Mouse (Mus musculus): ENCODE measurements at regions not wholly inside any gene's neighbourhood (a gene's known extent, or its start where the extent isn't known, plus 50 kb on each side); places are given as distances from the start of the nearest gene placed in this dataset.
"Not testable (repeated sequence)": the region's sequence is repeated elsewhere in the genome, so short reads cannot be mapped to it uniquely, and the experiment has no call there.

DNA sequence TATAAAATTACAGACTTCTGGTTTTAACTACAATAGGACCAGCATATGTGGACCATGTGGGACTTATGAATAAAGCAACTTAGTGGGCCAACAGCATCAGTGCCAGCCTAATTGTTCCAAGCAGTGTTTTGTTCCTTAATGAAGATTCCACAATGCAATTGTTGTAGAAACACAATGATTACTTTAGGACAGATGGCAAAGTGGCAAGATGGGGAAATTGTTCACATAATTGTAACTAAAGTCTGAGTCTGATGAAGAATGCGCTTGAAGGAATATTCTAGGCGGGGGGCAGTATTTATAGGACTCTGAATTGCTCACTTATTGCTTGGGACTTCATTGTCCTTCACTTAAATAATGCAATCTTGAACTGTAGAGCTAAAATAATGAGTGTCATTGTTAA, 253.4 kb upstream of the Kcnj3 start:
- no peak overlapping the region for H3K9ac ChIP-seq (replicated peaks)
- ATAC-seq (ENCODE audit: low FRiP score) = no peak
- H3K4me3 ChIP-seq (replicated peaks) = no peak overlapping the region
- no peak overlapping the region for H3K4me2 ChIP-seq
- H3K9me3 ChIP-seq (replicated peaks) = no peaks in the 10 kb centered on the region
- no peak overlapping the region for H3K27ac ChIP-seq (replicated peaks)
- H3K36me3 ChIP-seq = no peaks in the 10 kb centered on the region
- 66% methylated on average over 2 of the region's 2 CpGs for whole genome bisulfite sequencing
- no peaks in the 10 kb centered on the region for H3K27me3 ChIP-seq (replicated peaks)
- H3K4me1 ChIP-seq = no peaks in the 10 kb centered on the region

DNA sequence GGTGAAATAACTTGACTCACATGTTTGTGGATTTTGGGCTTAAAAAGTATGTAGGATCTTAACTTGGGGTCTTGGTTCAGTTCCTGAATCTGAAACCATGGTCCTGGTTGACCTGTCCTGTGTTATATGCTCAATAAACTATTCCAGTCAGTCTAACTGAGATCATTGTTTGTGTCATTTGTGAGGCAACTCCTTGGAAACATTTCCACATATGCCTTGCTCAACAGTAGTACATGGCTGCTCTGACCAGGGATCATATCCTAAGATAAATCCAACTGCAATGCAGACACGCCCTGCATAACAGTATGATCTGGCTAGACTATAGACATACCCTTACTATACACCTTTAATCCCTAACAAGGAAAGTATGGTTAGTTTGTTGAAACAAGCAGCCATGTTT, 228.9 kb upstream of the Kcnj3 start:
- WGBS = 87% methylated on average over 1 of the region's 1 CpGs
- Histone ChIP-seq H3K4me3 (replicated peaks) (no peak overlapping the region), H3K9me3 (replicated peaks) (no peaks in the 10 kb centered on the region), H3K9ac (replicated peaks) (no peak overlapping the region), H3K4me2 (no peak overlapping the region), H3K27me3 (replicated peaks) (no peaks in the 10 kb centered on the region), H3K36me3 (no peaks in the 10 kb centered on the region), H3K27ac (replicated peaks) (no peak overlapping the region), H3K4me1 (no peaks in the 10 kb centered on the region)
- ATAC-seq (ENCODE audit: low FRiP score) = no peak

GRCm38 (mm10) chr2:55208620-55209019, 227.2 kb upstream of the Kcnj3 start:
- Histone ChIP-seq H3K9me3 (replicated peaks) (no peaks in the 10 kb centered on the region), H3K4me2 (no peak overlapping the region), H3K36me3 (no peaks in the 10 kb centered on the region), H3K4me3 (replicated peaks) (no peak overlapping the region), H3K27me3 (replicated peaks) (no peaks in the 10 kb centered on the region), H3K9ac (replicated peaks) (no peak overlapping the region), H3K4me1 (no peaks in the 10 kb centered on the region), H3K27ac (replicated peaks) (no peak overlapping the region)
- no peak for ATAC-seq (ENCODE audit: low FRiP score)
- 89% methylated on average over 2 of the region's 2 CpGs for WGBS

GRCm38 (mm10) chr2:55209848-55210390, 225.9 kb upstream of the Kcnj3 start:
- H3K9ac ChIP-seq (replicated peaks) = no peak overlapping the region
- H3K27ac ChIP-seq (replicated peaks) = no peak overlapping the region
- ATAC-seq (ENCODE audit: low FRiP score) = no peak
- no peak overlapping the region for H3K4me3 ChIP-seq (replicated peaks)
- H3K36me3 ChIP-seq = no peaks in the 10 kb centered on the region
- no peaks in the 10 kb centered on the region for H3K27me3 ChIP-seq (replicated peaks)
- no peaks in the 10 kb centered on the region for H3K4me1 ChIP-seq
- WGBS = 60% methylated on average over 3 of the region's 3 CpGs
- no peaks in the 10 kb centered on the region for H3K9me3 ChIP-seq (replicated peaks)
- H3K4me2 ChIP-seq = no peak overlapping the region

- Histone ChIP-seq H3K36me3 (no peaks in the 10 kb centered on the region), H3K4me3 (replicated peaks) (no peak overlapping the region), H3K27me3 (replicated peaks) (no peaks in the 10 kb centered on the region), H3K27ac (replicated peaks) (no peak overlapping the region), H3K4me1 (no peaks in the 10 kb centered on the region), H3K4me2 (no peak overlapping the region), H3K9ac (replicated peaks) (no peak overlapping the region), H3K9me3 (replicated peaks) (no peaks in the 10 kb centered on the region)
- WGBS = 87% methylated on average over 2 of the region's 2 CpGs
- no peak for ATAC-seq (ENCODE audit: low FRiP score)
Observed at GRCm38 (mm10) chr2:55211281-55211680, 224.5 kb upstream of the Kcnj3 start.

GRCm38 (mm10) chr2:55222046-55222445, 213.7 kb upstream of the Kcnj3 start:
- Histone ChIP-seq H3K36me3 (no peaks in the 10 kb centered on the region), H3K4me3 (replicated peaks) (no peak overlapping the region), H3K9me3 (replicated peaks) (no peaks in the 10 kb centered on the region), H3K4me2 (no peak overlapping the region), H3K9ac (replicated peaks) (no peak overlapping the region), H3K4me1 (no peaks in the 10 kb centered on the region), H3K27ac (replicated peaks) (no peak overlapping the region), H3K27me3 (replicated peaks) (no peaks in the 10 kb centered on the region)
- ATAC-seq (ENCODE audit: low FRiP score) = no peak
- 85% methylated on average over 2 of the region's 2 CpGs for WGBS

- not testable (repeated sequence) for H3K4me3 ChIP-seq (replicated peaks); H3K4me1 ChIP-seq; H3K36me3 ChIP-seq; H3K4me2 ChIP-seq; H3K27ac ChIP-seq (replicated peaks); ATAC-seq (ENCODE audit: low FRiP score); H3K9ac ChIP-seq (replicated peaks); H3K27me3 ChIP-seq (replicated peaks); H3K9me3 ChIP-seq (replicated peaks)
- WGBS = 88% methylated on average over 5 of the region's 5 CpGs
Observed at GRCm38 (mm10) chr2:55222741-55223140, 213.0 kb upstream of the Kcnj3 start.

GRCm38 (mm10) chr2:55228131-55228797, 207.5 kb upstream of the Kcnj3 start:
- Histone ChIP-seq H3K36me3 (no peaks in the 10 kb centered on the region), H3K27ac (replicated peaks) (no peak overlapping the region), H3K4me3 (replicated peaks) (no peak overlapping the region), H3K27me3 (replicated peaks) (no peaks in the 10 kb centered on the region), H3K9ac (replicated peaks) (no peak overlapping the region), H3K4me1 (no peaks in the 10 kb centered on the region), H3K4me2 (no peak overlapping the region), H3K9me3 (replicated peaks) (no peaks in the 10 kb centered on the region)
- WGBS = 65% methylated on average over 7 of the region's 7 CpGs
- no peak for ATAC-seq (ENCODE audit: low FRiP score)

DNA sequence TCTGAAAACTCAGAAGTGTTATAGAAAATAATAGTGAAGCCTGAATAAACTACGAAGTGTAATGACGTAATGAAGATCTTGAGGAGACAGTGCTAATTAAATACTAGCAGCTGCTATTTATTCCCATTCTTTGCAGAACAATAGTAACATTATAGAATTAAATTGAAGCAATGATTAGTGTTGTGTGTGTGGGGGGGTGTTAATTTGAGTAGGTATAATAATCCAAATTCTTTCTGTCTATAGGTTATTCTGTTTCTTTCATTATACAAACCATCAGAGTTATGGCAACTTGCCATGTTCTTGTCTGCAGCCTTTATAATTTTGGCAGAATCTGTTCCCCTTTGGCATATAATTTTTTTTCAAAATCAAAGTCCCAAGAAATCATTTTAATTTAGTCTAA, 203.9 kb upstream of the Kcnj3 start:
- Histone ChIP-seq H3K27me3 (replicated peaks) (no peaks in the 10 kb centered on the region), H3K4me2 (no peak overlapping the region), H3K9me3 (replicated peaks) (no peaks in the 10 kb centered on the region), H3K27ac (replicated peaks) (no peak overlapping the region), H3K9ac (replicated peaks) (no peak overlapping the region), H3K4me3 (replicated peaks) (no peak overlapping the region), H3K4me1 (no peaks in the 10 kb centered on the region), H3K36me3 (no peaks in the 10 kb centered on the region)
- ATAC-seq (ENCODE audit: low FRiP score) = no peak
- WGBS = 63% methylated on average over 2 of the region's 2 CpGs

DNA sequence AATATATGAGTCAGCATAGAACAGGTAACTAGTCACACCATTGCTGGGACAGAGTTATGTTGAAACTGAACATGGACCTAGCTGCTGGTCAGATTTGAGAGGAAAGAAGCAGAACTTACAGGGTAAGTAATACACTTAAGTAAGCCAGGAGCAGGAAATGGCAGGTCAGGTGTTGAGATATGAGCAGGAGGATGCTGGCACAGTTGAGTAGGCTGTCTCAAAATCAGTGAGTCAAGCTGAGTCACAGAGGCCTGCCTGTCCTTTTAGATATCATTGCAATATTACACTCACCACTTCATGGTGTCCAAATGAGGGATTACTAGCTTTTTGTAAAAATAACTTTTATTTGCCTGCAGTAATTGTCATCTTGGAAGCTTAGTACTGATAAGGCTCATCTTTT, 182.6 kb upstream of the Kcnj3 start:
- Histone ChIP-seq H3K27ac (replicated peaks) (no peak overlapping the region), H3K27me3 (replicated peaks) (no peaks in the 10 kb centered on the region), H3K4me2 (no peak overlapping the region), H3K9ac (replicated peaks) (no peak overlapping the region), H3K4me3 (replicated peaks) (no peak overlapping the region), H3K4me1 (no peaks in the 10 kb centered on the region), H3K9me3 (replicated peaks) (no peaks in the 10 kb centered on the region), H3K36me3 (no peaks in the 10 kb centered on the region)
- ATAC-seq (ENCODE audit: low FRiP score) = no peak

DNA sequence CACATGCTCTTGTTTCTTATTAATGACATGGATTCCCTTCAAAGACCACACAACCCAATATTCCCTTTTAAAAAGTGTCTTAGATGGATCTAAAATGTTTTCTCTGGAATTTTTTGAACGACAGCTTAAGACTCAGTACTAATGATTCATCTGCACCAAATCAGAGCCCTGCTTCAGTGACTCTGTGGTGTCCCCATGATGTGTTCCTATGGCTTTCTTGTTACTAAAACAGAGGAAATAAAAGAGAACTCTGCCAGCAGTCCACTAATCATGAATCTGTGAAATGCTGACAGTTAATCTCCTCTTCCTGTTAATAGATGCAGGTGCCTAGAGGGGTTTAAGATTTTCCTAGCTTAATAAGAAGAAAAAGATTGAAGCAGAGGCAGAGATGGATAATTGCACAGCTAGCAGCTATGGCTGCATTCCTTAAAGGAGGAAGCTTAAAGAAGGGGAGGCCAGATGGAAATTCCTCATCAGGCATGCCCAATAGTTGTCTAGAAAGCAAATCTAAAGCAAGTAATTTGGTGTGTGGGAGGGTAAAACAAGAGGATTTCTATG, 173.0 kb upstream of the Kcnj3 start:
- WGBS = 68% methylated on average over 1 of the region's 1 CpGs
- H3K4me1 ChIP-seq = no peaks in the 10 kb centered on the region

DNA sequence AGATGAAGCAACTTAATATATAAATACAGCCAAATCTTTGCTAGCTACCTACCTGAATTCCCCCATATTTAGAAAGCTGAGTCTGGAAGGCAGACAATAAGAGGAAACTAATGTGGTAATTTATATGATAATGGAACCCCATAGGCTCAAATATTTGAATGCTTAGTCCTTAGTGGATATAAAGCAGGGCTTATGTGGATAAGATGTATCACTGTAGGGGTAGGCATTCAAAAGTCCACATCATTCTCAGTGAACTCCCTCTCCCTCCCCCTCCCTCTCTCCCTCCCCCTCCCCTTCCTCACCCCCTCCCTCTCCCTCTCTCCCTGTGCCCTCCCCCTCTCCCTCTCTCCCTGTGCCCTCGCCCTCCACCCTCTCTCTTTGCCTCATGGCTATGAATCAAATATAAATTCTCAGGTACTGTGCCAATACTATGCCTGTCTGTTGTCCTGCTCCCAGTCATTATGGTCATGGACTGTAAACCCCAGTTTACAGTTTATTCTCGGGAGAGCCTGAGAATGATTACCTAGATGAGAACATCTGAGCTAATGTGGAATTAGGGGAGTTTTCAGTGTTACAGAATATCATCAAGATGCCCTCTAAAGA, 171.8 kb upstream of the Kcnj3 start:
- H3K36me3 ChIP-seq = no peaks in the 10 kb centered on the region
- 37% methylated on average over 1 of the region's 2 CpGs for WGBS
- no peaks in the 10 kb centered on the region for H3K4me1 ChIP-seq
- no peaks in the 10 kb centered on the region for H3K9me3 ChIP-seq (replicated peaks)
- H3K4me3 ChIP-seq (replicated peaks) = no peak overlapping the region
- no peak overlapping the region for H3K4me2 ChIP-seq
- peak; percentile 63; the same call in 1 of the 2 replicates for ATAC-seq (ENCODE audit: low FRiP score)
- no peak overlapping the region for H3K9ac ChIP-seq (replicated peaks)
- H3K27me3 ChIP-seq (replicated peaks) = no peaks in the 10 kb centered on the region
- no peak overlapping the region for H3K27ac ChIP-seq (replicated peaks)

More for the DNA sequence above, 173.0 kb upstream of the Kcnj3 start:
- no peaks in the 10 kb centered on the region for H3K9me3 ChIP-seq (replicated peaks)
- ATAC-seq (ENCODE audit: low FRiP score) = no peak
- no peak overlapping the region for H3K4me3 ChIP-seq (replicated peaks)
- no peaks in the 10 kb centered on the region for H3K36me3 ChIP-seq
- no peak overlapping the region for H3K9ac ChIP-seq (replicated peaks)
- H3K4me2 ChIP-seq = no peak overlapping the region
- no peak overlapping the region for H3K27ac ChIP-seq (replicated peaks)
- no peaks in the 10 kb centered on the region for H3K27me3 ChIP-seq (replicated peaks)

All from neural tube, embryonic 15.5 days (tissue).